Mouse (Mus musculus): ENCODE data around the gene Mettl21a. TPM values are rescaled to one million over a fixed set of nuclear protein-coding genes. Genes with fewer than 3 reads are reported as not detected.

The Mettl21a gene
- polyA plus RNA-seq, 1 experiment: 5.4 TPM

DNA sequence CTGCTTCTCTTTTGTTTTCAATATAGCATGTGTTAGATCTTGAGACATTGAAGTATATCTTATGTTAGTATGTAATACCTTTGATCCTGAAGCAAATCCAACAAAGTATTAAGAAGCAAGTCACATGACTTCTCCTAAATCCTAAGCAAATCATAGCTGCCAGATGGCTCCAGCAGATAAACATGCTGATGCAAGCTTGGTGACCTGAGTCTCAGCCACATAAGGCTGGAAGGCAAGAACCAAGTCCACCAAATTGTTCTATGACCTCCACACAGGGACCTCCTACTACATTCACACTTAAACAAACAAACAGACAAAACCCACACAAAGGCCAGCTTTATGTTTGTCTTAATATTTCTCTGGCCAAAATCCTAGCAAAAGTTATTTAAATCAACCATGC is 48.8 kb downstream of the Mettl21a start:
- TF ChIP-seq CTCF (IDR thresholded peaks at IDR 0.05; ENCODE audit: control insufficient read depth, insufficient read depth, low read length) (no peak), POLR2A (IDR thresholded peaks at IDR 0.05; ENCODE audit: borderline replicate concordance, control insufficient read depth, low read depth, low read length) (no peak)
- H3K4me1 ChIP-seq (ENCODE audit: control insufficient read depth, insufficient read depth, low read length): no peaks in the 10 kb centered on the region
- H3K27ac ChIP-seq (ENCODE audit: control insufficient read depth, insufficient read depth, low read depth, low read length, poor library complexity): no peak overlapping the region
- H3K4me3 ChIP-seq (replicated peaks; ENCODE audit: control insufficient read depth, low read depth, low read length): no peak overlapping the region

DNA sequence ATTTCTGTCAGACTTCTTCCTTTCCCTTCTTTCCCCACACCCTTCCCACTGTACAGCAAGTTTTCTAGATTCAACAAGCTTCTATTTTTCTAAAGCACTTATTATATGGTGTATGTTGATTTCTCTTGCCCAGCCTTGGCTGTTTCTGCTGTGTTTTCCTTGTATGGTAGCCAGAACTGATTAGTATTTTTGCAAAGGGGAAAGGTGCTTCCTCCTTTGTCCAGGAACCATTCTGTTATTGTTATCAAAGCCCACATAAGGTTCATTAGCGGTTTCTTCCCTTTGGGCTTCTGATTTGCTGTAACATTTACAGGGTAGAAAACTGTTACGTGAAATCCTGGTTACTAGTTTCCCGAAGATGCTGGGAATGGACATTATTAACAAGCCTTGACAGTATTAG is 56.9 kb downstream of the Mettl21a start:
- 79% methylated on average over 3 of the region's 3 CpGs for WGBS
- Histone ChIP-seq H3K4me1 (ENCODE audit: control insufficient read depth, insufficient read depth, low read length) (no peaks in the 10 kb centered on the region), H3K4me3 (replicated peaks; ENCODE audit: control insufficient read depth, low read depth, low read length) (no peak overlapping the region), H3K27ac (ENCODE audit: control insufficient read depth, insufficient read depth, low read depth, low read length, poor library complexity) (no peak overlapping the region)
- TF ChIP-seq POLR2A (IDR thresholded peaks at IDR 0.05; ENCODE audit: borderline replicate concordance, control insufficient read depth, low read depth, low read length) (no peak), CTCF (IDR thresholded peaks at IDR 0.05; ENCODE audit: control insufficient read depth, insufficient read depth, low read length) (no peak)

Other genes starting within 250 kb of the Mettl21a start
- 14.1 and 15.9 TPM in 2 replicates for gene Creb1, start 84.6 kb downstream of the Mettl21a start, polyA plus RNA-seq (2011; ENCODE audit: insufficient read depth, insufficient read length, low replicate concordance, missing spikeins)
- 2.8 and 8.6 TPM in 2 replicates for gene Ccnyl1, start 73.2 kb upstream of the Mettl21a start, polyA plus RNA-seq (2011; ENCODE audit: insufficient read depth, insufficient read length, low replicate concordance, missing spikeins)
- gene Fzd5, start 120.5 kb upstream of the Mettl21a start, polyA plus RNA-seq (2011; ENCODE audit: insufficient read depth, insufficient read length, low replicate concordance, missing spikeins): 1.6 and 2.1 TPM in 2 replicates

Measured in bone marrow, adult 2 months (tissue).